Mouse (Mus musculus): ENCODE data around the gene Tsfm. TPM values are rescaled to one million over a fixed set of nuclear protein-coding genes. Genes with fewer than 3 reads are reported as not detected.
A peak's percentile ranks its signal among the peaks of the same experiment; 100 is the strongest.

Tsfm gene
- polyA plus RNA-seq, 1 experiment from 2014 or later = 42.4 TPM

GRCm38 (mm10) chr10:126980221-126980932 is 50.3 kb downstream of the Tsfm start:
- peaks cover 40% of the 10 kb centered on the region for H3K4me1 ChIP-seq (replicated peaks; ENCODE audit: control insufficient read depth, insufficient read depth, low read length)
- H3K4me3 ChIP-seq (ENCODE audit: low read depth, low read length) = peak overlapping the region; percentile 100
- WGBS = 3% methylated on average over 16 of the region's 16 CpGs
- H3K27ac ChIP-seq (ENCODE audit: low read depth, low read length) = peak overlapping the region; percentile 100
- no peak for TF ChIP-seq CTCF (IDR thresholded peaks at IDR 0.05; ENCODE audit: low read depth)
- H3K4me2 ChIP-seq (replicated peaks; ENCODE audit: low read depth) = peak overlapping the region; percentile 73
- no peaks in the 10 kb centered on the region for H3K27me3 ChIP-seq (replicated peaks; ENCODE audit: control insufficient read depth, insufficient read depth, low read length)
- ATAC-seq = no peak
- H3K36me3 ChIP-seq (ENCODE audit: control insufficient read depth, insufficient read depth) = no peaks in the 10 kb centered on the region
- no peaks in the 10 kb centered on the region for H3K9me3 ChIP-seq (ENCODE audit: control insufficient read depth)
- H3K9ac ChIP-seq (ENCODE audit: low read depth, low read length) = peak overlapping the region; percentile 99

GRCm38 (mm10) chr10:126979636-126980151 is 50.9 kb downstream of the Tsfm start:
- peaks cover 34% of the 10 kb centered on the region for H3K4me1 ChIP-seq (replicated peaks; ENCODE audit: control insufficient read depth, insufficient read depth, low read length)
- under 1% methylated on average over 55 of the region's 57 CpGs for WGBS

GRCm38 (mm10) chr10:126979121-126979635 is 51.5 kb downstream of the Tsfm start:
- peak; percentile 10; the same call in 1 of the 2 replicates for ATAC-seq
- WGBS = 2% methylated on average over 40 of the region's 62 CpGs
- H3K36me3 ChIP-seq (ENCODE audit: control insufficient read depth, insufficient read depth) = no peaks in the 10 kb centered on the region
- H3K4me2 ChIP-seq (replicated peaks; ENCODE audit: low read depth) = peak overlapping the region; percentile 73
- peaks cover 29% of the 10 kb centered on the region for H3K4me1 ChIP-seq (replicated peaks; ENCODE audit: control insufficient read depth, insufficient read depth, low read length)
- H3K27ac ChIP-seq (ENCODE audit: low read depth, low read length) = peak overlapping the region; percentile 100
- H3K9me3 ChIP-seq (ENCODE audit: control insufficient read depth) = no peaks in the 10 kb centered on the region
- peak overlapping the region; percentile 99 for H3K9ac ChIP-seq (ENCODE audit: low read depth, low read length)
- TF ChIP-seq CTCF (IDR thresholded peaks at IDR 0.05; ENCODE audit: low read depth) = no peak
- peak overlapping the region; percentile 100 for H3K4me3 ChIP-seq (ENCODE audit: low read depth, low read length)
- H3K27me3 ChIP-seq (replicated peaks; ENCODE audit: control insufficient read depth, insufficient read depth, low read length) = no peaks in the 10 kb centered on the region

More at GRCm38 (mm10) chr10:126979636-126980151, 50.9 kb downstream of the Tsfm start:
- no peaks in the 10 kb centered on the region for H3K9me3 ChIP-seq (ENCODE audit: control insufficient read depth)
- ATAC-seq = 0 out of 2 replicates have a peak, but pooled peaks have one; percentile 4
- peak overlapping the region; percentile 100 for H3K4me3 ChIP-seq (ENCODE audit: low read depth, low read length)
- peak overlapping the region; percentile 99 for H3K9ac ChIP-seq (ENCODE audit: low read depth, low read length)
- no peaks in the 10 kb centered on the region for H3K27me3 ChIP-seq (replicated peaks; ENCODE audit: control insufficient read depth, insufficient read depth, low read length)
- no peak for TF ChIP-seq CTCF (IDR thresholded peaks at IDR 0.05; ENCODE audit: low read depth)
- H3K27ac ChIP-seq (ENCODE audit: low read depth, low read length) = peak overlapping the region; percentile 100
- no peaks in the 10 kb centered on the region for H3K36me3 ChIP-seq (ENCODE audit: control insufficient read depth, insufficient read depth)
- H3K4me2 ChIP-seq (replicated peaks; ENCODE audit: low read depth) = peak overlapping the region; percentile 73

GRCm38 (mm10) chr10:126978277-126978994 is 52.2 kb downstream of the Tsfm start, which contains the start of gene Ctdsp2:
Gene Ctdsp2, plus strand, starts transcription at chr10:126978717.
- peak; percentile 46 for TF ChIP-seq CTCF (IDR thresholded peaks at IDR 0.05; ENCODE audit: low read depth)
- H3K4me2 ChIP-seq (replicated peaks; ENCODE audit: low read depth) = peak within 1 kb of the TSS; percentile 73
- H3K27me3 ChIP-seq (replicated peaks; ENCODE audit: control insufficient read depth, insufficient read depth, low read length) = no peaks in the 10 kb centered on the region
- peak within 1 kb of the TSS; percentile 100 for H3K27ac ChIP-seq (ENCODE audit: low read depth, low read length)
- under 1% methylated on average over 49 of the region's 56 CpGs for WGBS
- ATAC-seq = peak; percentile 91
- H3K4me3 ChIP-seq (ENCODE audit: low read depth, low read length) = peak within 1 kb of the TSS; percentile 100
- H3K36me3 ChIP-seq (ENCODE audit: control insufficient read depth, insufficient read depth) = no peaks in the 10 kb centered on the region
- peak within 1 kb of the TSS; percentile 99 for H3K9ac ChIP-seq (ENCODE audit: low read depth, low read length)
- no peaks in the 10 kb centered on the region for H3K9me3 ChIP-seq (ENCODE audit: control insufficient read depth)
- peaks cover 29% of the 10 kb centered on the region for H3K4me1 ChIP-seq (replicated peaks; ENCODE audit: control insufficient read depth, insufficient read depth, low read length)

GRCm38 (mm10) chr10:126977076-126977475 is 53.6 kb downstream of the Tsfm start:
- TF ChIP-seq CTCF (IDR thresholded peaks at IDR 0.05; ENCODE audit: low read depth) = no peak
- H3K4me1 ChIP-seq (replicated peaks; ENCODE audit: control insufficient read depth, insufficient read depth, low read length) = peaks cover 23% of the 10 kb centered on the region
- H3K9me3 ChIP-seq (ENCODE audit: control insufficient read depth) = no peaks in the 10 kb centered on the region
- H3K4me3 ChIP-seq (ENCODE audit: low read depth, low read length) = no peak overlapping the region
- H3K9ac ChIP-seq (ENCODE audit: low read depth, low read length) = no peak overlapping the region
- 34% methylated on average over 4 of the region's 4 CpGs for WGBS
- H3K4me2 ChIP-seq (replicated peaks; ENCODE audit: low read depth) = peak overlapping the region; percentile 73; the same call in 1 of the 2 replicates
- no peaks in the 10 kb centered on the region for H3K27me3 ChIP-seq (replicated peaks; ENCODE audit: control insufficient read depth, insufficient read depth, low read length)
- no peak overlapping the region; the same call in 1 of the 2 replicates for H3K27ac ChIP-seq (ENCODE audit: low read depth, low read length)
- ATAC-seq = no peak
- H3K36me3 ChIP-seq (ENCODE audit: control insufficient read depth, insufficient read depth) = no peaks in the 10 kb centered on the region

- H3K27ac ChIP-seq (ENCODE audit: low read depth, low read length) = no peak overlapping the region
- H3K4me3 ChIP-seq (ENCODE audit: low read depth, low read length) = no peak overlapping the region
- no peak overlapping the region for H3K4me2 ChIP-seq (replicated peaks; ENCODE audit: low read depth)
- H3K4me1 ChIP-seq (replicated peaks; ENCODE audit: control insufficient read depth, insufficient read depth, low read length) = peaks cover 29% of the 10 kb centered on the region
- no peak overlapping the region for H3K9ac ChIP-seq (ENCODE audit: low read depth, low read length)
- H3K9me3 ChIP-seq (ENCODE audit: control insufficient read depth) = no peaks in the 10 kb centered on the region
- no peak for TF ChIP-seq CTCF (IDR thresholded peaks at IDR 0.05; ENCODE audit: low read depth)
- no peaks in the 10 kb centered on the region for H3K27me3 ChIP-seq (replicated peaks; ENCODE audit: control insufficient read depth, insufficient read depth, low read length)
- no peak for ATAC-seq
- WGBS = 75% methylated on average over 6 of the region's 6 CpGs
- no peaks in the 10 kb centered on the region for H3K36me3 ChIP-seq (ENCODE audit: control insufficient read depth, insufficient read depth)
Observed at GRCm38 (mm10) chr10:126975706-126976105, 54.9 kb downstream of the Tsfm start.

Measured in intestine, postnatal 0 days (tissue).